Mouse (Mus musculus) liver, embryonic 14.5 days (tissue): ENCODE measurements around the gene Rsu1. TPM values are rescaled to one million over a fixed set of nuclear protein-coding genes. Genes with fewer than 3 reads are reported as not detected.

Experiments used
- ATAC-seq: fragments of 200-750 bp; cut with Nextera tagmentation; 2 replicates; pipeline ENCODE4 v1.8.0; 2017; ENCODE audit warnings: moderate number of reproducible peaks, mild to moderate bottlenecking, moderate library complexity; ENCODE audit not compliant: insufficient read depth
- DNase-seq, 3 experiments: peaks; one replicate each; pipeline ENCODE4 v3.0.0-alpha.2; 2012 to 2013; ENCODE audit warnings: low read depth in 3 of 3, low spot score in 3 of 3
- H3K27ac ChIP-seq: fragments of 300-500 bp; sonication (generic); 2 replicates; pipeline ENCODE4 v1.5.1; 2014; ENCODE audit warnings: moderate library complexity, mild to moderate bottlenecking, control low read depth, inconsistent platforms
- H3K27me3 ChIP-seq: fragments of 300-500 bp; sonication (generic); 2 replicates; pipeline ENCODE4 v1.6.1; 2014; ENCODE audit warnings: mild to moderate bottlenecking, low read length, moderate library complexity; ENCODE audit not compliant: control insufficient read depth, insufficient read depth
- H3K36me3 ChIP-seq: fragments of 300-500 bp; sonication (generic); replicated peaks from 2 replicates; pipeline ENCODE4 v1.6.1; 2014; ENCODE audit warnings: low read depth; ENCODE audit not compliant: control insufficient read depth, insufficient read depth
- H3K4me1 ChIP-seq, 2 experiments: fragments of 200-500 bp in 1 of 2; fragments of 300-500 bp in 1 of 2; sonication (generic) in 1 of 2; replicated peaks; 2 replicates each; pipeline ENCODE4 v1.6.1; 2012 to 2014; ENCODE audit warnings: antibody characterized with exemption in 1 of 2, inconsistent platforms in 1 of 2, low read length in 1 of 2; ENCODE audit not compliant: control insufficient read depth in 2 of 2, insufficient read depth in 2 of 2
- H3K4me2 ChIP-seq: fragments of 300-500 bp; sonication (generic); 2 replicates; pipeline ENCODE4 v1.6.1; 2014; ENCODE audit warnings: low read depth, mild to moderate bottlenecking, control low read depth, moderate library complexity
- H3K4me3 ChIP-seq, 2 experiments: fragments of 200-500 bp in 1 of 2; fragments of 300-500 bp in 1 of 2; sonication (generic) in 1 of 2; 2 replicates each; pipeline ENCODE4 v1.5.1; 2012 to 2014; ENCODE audit warnings: low read depth in 2 of 2, low read length in 2 of 2, mild to moderate bottlenecking in 2 of 2, control low read depth in 1 of 2, inconsistent platforms in 1 of 2, moderate library complexity in 1 of 2; ENCODE audit not compliant: insufficient read depth in 1 of 2
- H3K9ac ChIP-seq: fragments of 300-500 bp; sonication (generic); replicated peaks from 2 replicates; pipeline ENCODE4 v1.6.1; 2014; ENCODE audit warnings: mild to moderate bottlenecking, control low read depth, moderate library complexity
- H3K9me3 ChIP-seq: fragments of 300-500 bp; sonication (generic); 2 replicates; pipeline ENCODE4 v1.6.1; 2016; ENCODE audit warnings: low read length, mixed read lengths; ENCODE audit not compliant: control insufficient read depth
- CTCF ChIP-seq: IDR thresholded peaks from 2 replicates; pipeline ENCODE4 v1.5.1; 2016; ENCODE audit warnings: antibody characterized with exemption, low read depth, control low read depth
- EP300 ChIP-seq: IDR thresholded peaks from 2 replicates; pipeline ENCODE4 v1.6.1; 2016; ENCODE audit warnings: antibody characterized with exemption, low read depth
- WGBS: fragments of 180-500 bp; shearing (Covaris S2); extraction: QIAGEN DNeasy Blood & Tissue Kit; methylation state at CpG from one replicate; pipeline ENCODE4 v1.1.7; 2014; ENCODE audit not compliant: insufficient replicate concordance; 5-methylcytosine and 5-hydroxymethylcytosine counted together
- polyA plus RNA-seq, 2 experiments: library from polyadenylated mRNA; depleted of rRNA in 1 of 2; stranded (reverse) in 1 of 2; unstranded in 1 of 2; fragments of >200 nt; fragmentation: Nextera tagmentation in 1 of 2; extraction: Ambion mirVana in 1 of 2; gene quantifications; 2 replicates each; pipeline versions ENCODE4 v1.2.1 to v1.2.3; 2012 to 2014

Gene Rsu1
- polyA plus RNA-seq, 2 experiments = 47.8 to 58.5 TPM

DNA sequence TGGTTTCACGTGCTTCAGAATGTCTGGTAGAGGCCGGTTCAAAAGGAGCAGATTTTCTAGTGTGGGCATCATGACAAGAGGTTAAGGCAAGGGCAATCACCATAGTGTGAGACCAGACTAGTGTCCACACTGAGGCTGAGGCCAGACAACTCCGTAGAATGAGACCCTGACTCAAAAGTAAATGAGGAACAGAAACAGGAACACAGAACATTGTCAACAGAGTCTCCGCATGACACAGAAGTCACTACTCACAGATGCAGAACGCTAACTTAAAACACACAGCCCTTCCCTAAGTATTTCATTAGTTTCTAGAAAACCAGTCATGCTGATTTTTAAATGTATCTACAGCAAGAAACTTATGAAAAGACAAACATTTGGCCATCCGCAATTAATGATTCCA, 53.1 kb downstream of the Rsu1 start:
- no peak overlapping the region for H3K9ac ChIP-seq
- H3K9me3 ChIP-seq = no peaks in the 10 kb centered on the region
- ATAC-seq (no peak), DNase-seq (no peak)
- H3K27ac ChIP-seq = no peak overlapping the region
- WGBS = 77% methylated on average over 6 of the region's 6 CpGs
- H3K36me3 ChIP-seq = no peaks in the 10 kb centered on the region
- no peak for TF ChIP-seq CTCF
- no peak for TF ChIP-seq EP300
- H3K4me1 ChIP-seq = no peaks in the 10 kb centered on the region
- no peak overlapping the region for H3K4me3 ChIP-seq
- no peaks in the 10 kb centered on the region for H3K27me3 ChIP-seq
- no peak overlapping the region for H3K4me2 ChIP-seq

GRCm38 (mm10) chr2:13206825-13207224, 64.4 kb downstream of the Rsu1 start:
- H3K4me3 ChIP-seq = no peak overlapping the region
- no peaks in the 10 kb centered on the region for H3K27me3 ChIP-seq
- H3K4me1 ChIP-seq = no peaks in the 10 kb centered on the region
- no peak for ATAC-seq
- H3K4me2 ChIP-seq = no peak overlapping the region
- no peaks in the 10 kb centered on the region for H3K36me3 ChIP-seq
- no peak overlapping the region for H3K9ac ChIP-seq
- no peaks in the 10 kb centered on the region for H3K9me3 ChIP-seq
- WGBS = 72% methylated on average over 2 of the region's 2 CpGs
- no peak for DNase-seq
- H3K27ac ChIP-seq = no peak overlapping the region
- TF ChIP-seq CTCF (no peak), EP300 (no peak)

GRCm38 (mm10) chr2:13206367-13206766, 64.8 kb downstream of the Rsu1 start:
- H3K27me3 ChIP-seq = no peaks in the 10 kb centered on the region
- TF ChIP-seq CTCF (no peak), EP300 (no peak)
- no peak for ATAC-seq
- H3K9me3 ChIP-seq = no peaks in the 10 kb centered on the region
- H3K4me2 ChIP-seq = no peak overlapping the region
- H3K9ac ChIP-seq = no peak overlapping the region
- no peak for DNase-seq
- no peak overlapping the region for H3K27ac ChIP-seq
- no peaks in the 10 kb centered on the region for H3K4me1 ChIP-seq
- H3K4me3 ChIP-seq = no peak overlapping the region
- H3K36me3 ChIP-seq = no peaks in the 10 kb centered on the region
- WGBS = 63% methylated on average over 8 of the region's 8 CpGs

- no peaks in the 10 kb centered on the region for H3K9me3 ChIP-seq
- H3K27me3 ChIP-seq = no peaks in the 10 kb centered on the region
- no peak overlapping the region for H3K4me2 ChIP-seq
- no peak for DNase-seq
- no peak overlapping the region for H3K27ac ChIP-seq
- WGBS = 71% methylated on average over 6 of the region's 6 CpGs
- TF ChIP-seq EP300 (no peak), CTCF (no peak)
- no peak overlapping the region for H3K9ac ChIP-seq
- H3K4me1 ChIP-seq = no peaks in the 10 kb centered on the region
- ATAC-seq = no peak
- H3K36me3 ChIP-seq = no peaks in the 10 kb centered on the region
- no peak overlapping the region for H3K4me3 ChIP-seq
Measured at GRCm38 (mm10) chr2:13202805-13203475, 68.3 kb downstream of the Rsu1 start.

- no peak for TF ChIP-seq EP300
- no peak for TF ChIP-seq CTCF
- WGBS = 64% methylated on average over 7 of the region's 7 CpGs
- no peaks in the 10 kb centered on the region for H3K4me1 ChIP-seq
- no peak overlapping the region for H3K27ac ChIP-seq
- ATAC-seq (no peak), DNase-seq (no peak)
- no peaks in the 10 kb centered on the region for H3K27me3 ChIP-seq
- no peak overlapping the region for H3K4me2 ChIP-seq
- no peak overlapping the region for H3K4me3 ChIP-seq
- H3K36me3 ChIP-seq = no peaks in the 10 kb centered on the region
- no peaks in the 10 kb centered on the region for H3K9me3 ChIP-seq
- H3K9ac ChIP-seq = no peak overlapping the region
Measured at GRCm38 (mm10) chr2:13199713-13200112, 71.5 kb downstream of the Rsu1 start.
